Mouse (Mus musculus): ENCODE data around the gene Wnt1.

Wnt1 gene

DNA sequence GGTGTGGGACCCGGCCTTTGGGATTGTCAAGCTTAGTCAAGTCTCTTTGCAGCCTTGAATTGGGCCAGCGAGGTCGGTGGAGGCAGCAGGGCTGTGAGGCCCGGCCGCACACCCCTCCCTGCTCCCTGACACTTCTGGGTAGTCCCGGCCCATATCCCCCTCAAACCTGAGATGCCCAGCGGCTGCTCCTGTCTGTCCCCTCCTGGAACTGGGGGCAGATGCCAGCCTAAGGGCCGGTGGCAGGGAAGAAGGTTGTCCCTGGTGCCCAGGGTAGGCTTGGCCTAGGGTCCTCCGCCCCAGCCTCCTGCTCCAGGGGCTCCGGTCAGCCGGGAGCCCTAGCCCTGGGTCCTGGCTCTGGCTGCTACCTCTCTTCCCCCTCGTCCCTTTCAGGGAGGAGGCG is 44.4 kb downstream of the Wnt1 start:
- DNase-seq (ENCODE audit: low read depth in 1 of 2, low spot score in 2 of 2): no peak

DNA sequence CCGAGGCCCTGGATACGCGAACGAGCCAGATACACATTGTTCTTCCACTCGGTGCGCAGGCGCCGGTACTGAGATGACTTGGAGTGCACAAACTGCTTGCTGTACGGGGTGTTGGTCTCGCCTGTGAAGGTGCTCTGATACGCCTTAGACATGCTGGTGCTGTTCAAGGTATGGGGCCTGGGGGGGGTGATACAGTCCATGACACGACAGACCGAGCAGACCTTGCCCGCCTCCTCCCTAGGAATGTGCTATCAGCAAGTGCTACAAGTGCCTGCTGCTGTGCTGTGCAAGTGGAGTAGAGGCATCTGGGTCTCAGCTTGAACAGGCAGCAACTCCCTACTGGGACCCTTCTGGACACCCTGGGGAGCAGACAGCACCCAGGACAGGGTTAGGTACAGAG is 45.6 kb downstream of the Wnt1 start:
- no peak for DNase-seq (ENCODE audit: low read depth in 1 of 2, low spot score in 2 of 2)

DNA sequence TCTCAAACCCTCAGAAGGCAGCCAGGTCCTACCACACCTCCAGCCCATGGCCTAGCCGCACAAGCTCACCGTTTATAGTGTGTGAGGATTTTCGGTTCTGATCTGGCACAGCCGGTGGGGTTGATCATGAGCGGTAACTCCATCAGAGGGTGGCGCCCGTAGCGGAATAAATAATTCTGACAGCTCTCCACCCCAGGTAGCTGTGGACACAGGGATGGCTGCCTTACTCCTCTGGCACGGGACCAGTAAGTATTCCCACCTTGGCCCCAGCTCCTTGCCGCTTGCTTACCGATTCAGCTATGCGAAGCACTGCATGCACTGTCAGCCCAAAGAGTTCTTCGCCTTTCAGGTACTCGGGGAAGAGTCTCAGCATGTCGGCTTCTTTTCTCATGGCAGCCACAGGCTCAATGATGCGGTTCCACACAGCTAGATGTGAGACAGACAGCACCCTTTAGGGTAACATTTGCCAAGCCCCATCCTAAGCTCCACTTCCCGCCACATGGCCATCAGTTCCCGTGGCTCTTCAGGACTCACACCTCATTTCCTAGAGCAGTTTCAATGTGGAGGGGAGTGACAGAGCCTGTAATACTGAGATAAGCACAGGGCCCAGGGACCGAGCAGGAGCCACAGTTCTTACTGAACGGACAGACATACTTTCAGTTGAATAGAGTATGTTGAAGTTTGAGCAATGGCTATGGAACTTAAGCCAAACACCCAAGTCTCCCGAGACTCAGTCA is 47.5 kb downstream of the Wnt1 start:
- DNase-seq (ENCODE audit: low read depth in 1 of 2, low spot score in 2 of 2): no peak

DNA sequence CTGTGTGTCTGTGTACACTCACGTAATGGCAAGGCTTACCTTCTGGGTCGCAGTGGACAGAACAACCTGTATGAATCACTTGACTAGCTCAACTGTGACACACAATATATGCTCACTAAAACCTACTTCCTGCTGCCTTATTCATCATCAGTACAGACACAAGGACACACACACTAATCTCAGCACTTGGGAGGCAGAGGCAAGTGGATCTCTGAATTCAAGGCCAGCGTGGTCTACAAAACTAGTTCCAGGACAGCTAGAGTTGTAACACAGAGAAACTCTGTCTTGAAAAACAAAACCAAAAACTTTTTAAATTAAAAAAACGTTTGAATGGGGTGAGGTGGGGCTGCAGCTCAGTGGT is 48.1 kb downstream of the Wnt1 start:
- DNase-seq (ENCODE audit: low read depth in 1 of 2, low spot score in 2 of 2): no peak

DNA sequence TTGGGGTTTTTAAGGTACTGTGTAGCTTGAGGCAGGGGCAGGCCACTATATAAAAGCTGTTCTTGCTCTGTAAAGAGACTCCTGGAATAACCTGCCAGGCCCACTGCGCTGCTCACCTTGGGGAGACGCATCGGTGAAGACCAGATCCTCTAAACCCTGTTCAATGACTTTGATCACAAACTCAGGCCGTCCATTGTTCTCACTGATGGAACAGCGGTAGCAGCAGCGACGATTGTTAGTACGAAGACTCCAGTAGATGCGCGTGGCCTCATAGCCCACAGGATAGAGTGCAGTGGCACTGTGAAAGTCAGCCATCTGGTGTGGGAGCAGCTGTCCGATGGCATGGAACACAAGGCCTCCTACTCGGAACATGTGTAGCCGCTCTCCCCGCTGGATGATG is 49.5 kb downstream of the Wnt1 start:
- no peak for DNase-seq (ENCODE audit: low read depth in 1 of 2, low spot score in 2 of 2)

DNA sequence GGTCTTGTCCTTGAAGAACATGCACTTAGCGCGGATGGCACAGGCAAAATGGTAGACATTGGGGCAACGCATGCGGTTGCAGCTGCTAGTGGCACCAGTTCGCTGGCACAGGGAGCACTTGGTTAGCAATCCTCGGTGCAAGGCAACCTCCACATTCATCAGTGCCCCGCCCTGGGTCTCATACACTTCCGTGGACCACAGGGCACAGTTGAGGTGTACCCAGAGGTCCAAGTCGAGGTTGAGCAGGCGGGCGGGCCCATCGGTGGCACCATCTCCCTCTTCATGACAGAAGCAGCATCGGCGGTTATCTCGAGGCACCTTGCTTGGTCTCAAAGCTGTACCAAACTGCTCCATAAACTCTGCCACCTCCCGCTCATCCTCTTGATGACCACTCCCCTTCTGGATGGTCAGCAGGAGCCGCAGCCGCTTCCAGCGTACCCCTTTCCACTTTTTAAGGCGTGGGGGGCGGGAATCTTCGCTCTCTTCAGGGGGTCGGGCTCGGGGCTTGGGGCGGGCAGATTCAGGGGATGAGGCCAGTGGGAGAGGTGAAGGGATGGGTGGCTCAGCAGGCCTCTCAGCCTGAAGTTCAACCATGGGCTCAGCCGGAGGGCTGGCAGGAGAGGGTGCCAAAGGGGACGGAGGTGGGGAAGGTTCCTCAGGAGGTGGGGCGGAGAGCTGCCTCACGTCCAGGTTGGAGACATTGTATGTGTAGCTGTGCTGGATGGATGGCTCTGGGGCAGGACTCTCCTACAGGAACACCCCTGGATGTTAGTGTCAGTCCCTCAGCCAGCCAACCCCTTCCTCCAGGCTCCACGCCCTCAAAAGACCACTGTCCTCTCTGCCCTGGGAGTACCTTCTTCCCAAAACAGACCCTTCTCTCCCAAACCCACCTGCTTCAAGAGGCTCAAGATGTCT is 50.3 kb downstream of the Wnt1 start:
- DNase-seq (ENCODE audit: low read depth in 1 of 2, low spot score in 2 of 2): no peak
